ENCODE assay signal across 8 mouse cellular contexts in genomic region chr10:43578366-43578753, GRCm38 (mm10). TPM values are rescaled to one million over a fixed set of nuclear protein-coding genes. Genes with fewer than 3 reads are reported as not detected.
A peak's percentile ranks its signal among the peaks of the same experiment; 100 is the strongest.
DNase-seq lines count a peak whose midpoint lies in the region; ATAC-seq lines count a peak whose summit lies in the region.

No protein-coding gene starts in this region.

- H3K9ac ChIP-seq in kidney, embryonic 15.5 days: peak overlapping the region; percentile 92

- H3K4me1 ChIP-seq in kidney, embryonic 15.5 days: peaks cover 21% of the 10 kb centered on the region; the same call in 1 of the 2 replicates

- no peaks in the 10 kb centered on the region for H3K27me3 ChIP-seq in kidney, embryonic 15.5 days

- peak; percentile 64 for ATAC-seq in kidney, embryonic 15.5 days (replicated peaks; ENCODE audit: low FRiP score)

- H3K36me3 ChIP-seq in kidney, embryonic 15.5 days: peaks cover 17% of the 10 kb centered on the region

- peak overlapping the region; percentile 84 for H3K4me3 ChIP-seq in kidney, embryonic 15.5 days (replicated peaks)

- peak overlapping the region; percentile 100 for H3K27ac ChIP-seq in kidney, embryonic 15.5 days

- under 1% methylated on average over 32 of the region's 32 CpGs for WGBS in kidney, embryonic 15.5 days

- H3K4me2 ChIP-seq in kidney, embryonic 15.5 days: peak overlapping the region; percentile 94

- peak; percentile 71 for DNase-seq in thymus, postnatal 36 days
- DNase-seq in thymus, postnatal 0 days (ENCODE audit: low spot score): no peak
- DNase-seq in embryo, embryonic 10 days (ENCODE audit: low spot score): peak; percentile 85
- DNase-seq in gastrocnemius, postnatal 4 days (ENCODE audit: low spot score in 2 of 2): peak; percentile 48 to 74
- peak; percentile 60 for DNase-seq in lung, postnatal 10 days
- peak; percentile 32 for DNase-seq in ovary, postnatal 14 days (ENCODE audit: low spot score)
- no peak for DNase-seq in thymus, postnatal 25 days

- H3K9me3 ChIP-seq in kidney, embryonic 15.5 days (replicated peaks): no peaks in the 10 kb centered on the region

RNA-seq across cellular contexts. Expression of gene Cd24a, which starts 0.3 kb away (rescaled TPM):
- 169 and 194 TPM in 2 replicates for polyA plus RNA-seq in thymus, postnatal 0 days (2015; fragmentation: Nextera tagmentation; extraction: Ambion mirVana)
- total RNA-seq in gastrocnemius, postnatal 4 days (2021): 10 to 100 TPM; 38.4 to 41.3 TPM
- 425 and 436 TPM in 2 replicates for polyA plus RNA-seq in kidney, embryonic 15.5 days (2015; fragmentation: Nextera tagmentation; extraction: Ambion mirVana)

RNA-seq across cellular contexts. Expression of gene 1700021F05Rik, which starts 37.6 kb away (rescaled TPM):
- 48.4 and 54.3 TPM in 2 replicates for polyA plus RNA-seq in thymus, postnatal 0 days (2015; fragmentation: Nextera tagmentation; extraction: Ambion mirVana)
- total RNA-seq in gastrocnemius, postnatal 4 days (2021): 10 to 100 TPM; 69.1 to 70.4 TPM
- polyA plus RNA-seq in kidney, embryonic 15.5 days (2015; fragmentation: Nextera tagmentation; extraction: Ambion mirVana): 74.3 and 77.4 TPM in 2 replicates

RNA-seq across cellular contexts. Expression of gene Gm9803, which starts 54.5 kb away (rescaled TPM):
- 30.6 and 33.2 TPM in 2 replicates for polyA plus RNA-seq in thymus, postnatal 0 days (2015; fragmentation: Nextera tagmentation; extraction: Ambion mirVana)
- total RNA-seq in gastrocnemius, postnatal 4 days (2021): 1 to 10 TPM in 1 of 2 experiments, not detected in 1; 7.0 TPM
- polyA plus RNA-seq in kidney, embryonic 15.5 days (2015; fragmentation: Nextera tagmentation; extraction: Ambion mirVana): 8.3 and 15.2 TPM in 2 replicates

Comparison
In these comparisons a context has a peak if more than half of its experiments do, and no peak if none do; other contexts are left out.
1. DNase-seq: peak in thymus, postnatal 36 days (2 of 2), embryo, embryonic 10 days (single experiment), gastrocnemius, postnatal 4 days (2 of 2), lung, postnatal 10 days (single experiment) and ovary, postnatal 14 days (single experiment); none in thymus, postnatal 0 days (single experiment) and thymus, postnatal 25 days (single experiment).